In the genomic region with DNA sequence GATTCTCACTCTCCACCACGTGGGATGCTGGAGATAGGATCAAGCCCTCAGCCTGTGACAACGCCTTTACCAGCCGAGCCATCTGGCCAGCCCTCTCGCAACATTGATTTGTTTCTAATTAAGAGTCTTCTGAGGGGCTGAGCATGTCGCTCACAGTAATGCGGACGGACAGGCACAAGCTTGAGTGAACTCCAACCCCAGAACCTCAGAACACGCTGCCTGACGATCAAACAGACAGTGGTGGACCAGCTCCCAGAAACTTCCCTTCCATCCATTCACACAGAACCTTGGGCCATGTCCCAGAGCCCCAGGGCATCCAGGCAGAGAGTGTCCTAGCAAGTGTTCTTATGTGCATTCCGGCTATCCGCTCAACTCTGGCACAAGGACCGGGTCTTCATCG, we compare ENCODE assay signal across 12 mouse cellular contexts. TPM values are rescaled to one million over a fixed set of nuclear protein-coding genes. Genes with fewer than 3 reads are reported as not detected.
DNase-seq lines count a peak whose midpoint lies in the region.
"Had no signal": no experiment of that assay in that cellular context is flagged by ENCODE, and none has a peak within 500 bp of the region (broad histone marks: within the 10 kb centered on the region; RNA-seq: fewer than 3 reads in every experiment).

No protein-coding gene starts in this region.

- peaks cover 12% of the 10 kb centered on the region; the same call in 1 of the 2 replicates for H3K4me1 ChIP-seq in heart, embryonic 10.5 days
- H3K4me1 ChIP-seq: forebrain, embryonic 13.5 days had no signal

- peak; percentile 0 for DNase-seq in heart, adult 18-20 months
- DNase-seq in heart, embryonic 10.5 days (ENCODE audit: low spot score): no peak
- DNase-seq in left cerebral cortex, postnatal 4 days: peak; percentile 75
- DNase-seq in left cerebral cortex, adult 9 months (ENCODE audit: low spot score in 2 of 2): no peak
- DNase-seq in urinary bladder, adult 2 months (ENCODE audit: low spot score): peak; percentile 17
- no peak for DNase-seq in urinary bladder, adult 18-20 months (ENCODE audit: low spot score in 2 of 2)
- peak; percentile 15 to 47 for DNase-seq in urinary bladder, postnatal 4 days (ENCODE audit: low spot score in 2 of 2)
- no peak for DNase-seq in embryo, embryonic 9.5 days (ENCODE audit: extremely low spot score)

- 82% methylated on average over 13 of the region's 13 CpGs for WGBS in heart, embryonic 10.5 days

- no peaks in the 10 kb centered on the region for H3K9me3 ChIP-seq in heart, embryonic 10.5 days
- H3K9me3 ChIP-seq: forebrain, embryonic 13.5 days; liver, embryonic 12.5 days; midbrain, embryonic 12.5 days had no signal

- intact Hi-C loops in left cerebral cortex, postnatal 4 days (cut with DNase I): no loop called here

- H3K27ac ChIP-seq in heart, embryonic 10.5 days: no peak overlapping the region
- H3K27ac ChIP-seq: forebrain, embryonic 13.5 days; liver, embryonic 12.5 days; midbrain, embryonic 12.5 days had no signal

- no peaks in the 10 kb centered on the region for H3K27me3 ChIP-seq in heart, embryonic 10.5 days (ENCODE audit: insufficient read depth, poor library complexity, severe bottlenecking)
- H3K27me3 ChIP-seq: forebrain, embryonic 13.5 days had no signal

- H3K36me3 ChIP-seq in heart, embryonic 10.5 days: no peaks in the 10 kb centered on the region
- H3K36me3 ChIP-seq: liver, embryonic 12.5 days; midbrain, embryonic 12.5 days had no signal

- H3K4me3 ChIP-seq in heart, embryonic 10.5 days: no peak overlapping the region
- H3K4me3 ChIP-seq: forebrain, embryonic 13.5 days; liver, embryonic 12.5 days; midbrain, embryonic 12.5 days had no signal

RNA-seq across cellular contexts. Expression of a gene that starts 36.6 kb away (rescaled TPM):
- 10 to 100 TPM; 11.2 to 13.0 TPM for total RNA-seq in heart, adult 18-20 months (2021)
- polyA plus RNA-seq in heart, embryonic 10.5 days (2016; fragmentation: Nextera tagmentation; extraction: Ambion mirVana): 16.3 and 21.4 TPM in 2 replicates
- total RNA-seq in left cerebral cortex, postnatal 4 days (2021): 1 to 10 TPM; 2.6 to 3.2 TPM
- 98.4 and 106 TPM in 2 replicates for polyA plus RNA-seq in urinary bladder, adult 2 months (2012; rRNA removed)
- total RNA-seq: common myeloid progenitor, adult 5-6 weeks had no signal

Comparison
In these comparisons a context has a peak if more than half of its experiments do, and no peak if none do; other contexts are left out.
1. DNase-seq: peak in heart, adult 18-20 months (2 of 2), left cerebral cortex, postnatal 4 days (single experiment), urinary bladder, adult 2 months (single experiment) and urinary bladder, postnatal 4 days (2 of 2); none in heart, embryonic 10.5 days (single experiment), left cerebral cortex, adult 9 months (0 of 2), urinary bladder, adult 18-20 months (0 of 2) and embryo, embryonic 9.5 days (single experiment).